Mouse (Mus musculus) urinary bladder, postnatal 25 days (tissue): ENCODE measurements at regions not wholly inside any gene's neighbourhood (a gene's known extent, or its start where the extent isn't known, plus 50 kb on each side); places are given as distances from the start of the nearest gene placed in this dataset.

Source experiments
- DNase-seq: peaks from one replicate; pipeline ENCODE4 v3.0.0; 2022; ENCODE audit warnings: low spot score

DNA sequence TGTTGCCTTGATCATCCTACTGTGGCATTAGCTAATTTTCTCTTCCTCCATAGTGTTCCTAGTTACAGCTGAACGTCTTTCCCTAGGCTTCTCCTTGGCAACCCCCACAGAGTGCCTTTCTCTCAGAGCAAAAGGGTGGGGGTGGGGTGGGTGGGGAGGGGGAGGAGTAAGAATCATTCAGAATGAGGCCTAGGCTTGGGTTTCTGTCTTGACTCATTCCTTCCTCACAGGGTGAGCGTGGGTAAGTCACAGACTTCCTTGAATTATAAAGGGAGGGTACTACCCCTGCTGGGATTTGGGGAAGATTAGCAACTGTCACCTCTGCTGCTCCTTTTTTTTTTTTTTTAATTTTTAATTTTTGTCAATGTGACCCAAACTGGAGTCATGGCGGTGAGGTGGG, 114.5 kb downstream of the Dhx35 start:
- DNase-seq, result no peak

- no peak for DNase-seq
Observed at GRCm38 (mm10) chr2:158910325-158910724, 115.7 kb downstream of the Dhx35 start.

GRCm38 (mm10) chr2:158911191-158911590, 116.6 kb downstream of the Dhx35 start:
- no peak for DNase-seq

GRCm38 (mm10) chr2:158912631-158913258, 118.1 kb downstream of the Dhx35 start:
- DNase-seq, result peak; percentile 38

DNA sequence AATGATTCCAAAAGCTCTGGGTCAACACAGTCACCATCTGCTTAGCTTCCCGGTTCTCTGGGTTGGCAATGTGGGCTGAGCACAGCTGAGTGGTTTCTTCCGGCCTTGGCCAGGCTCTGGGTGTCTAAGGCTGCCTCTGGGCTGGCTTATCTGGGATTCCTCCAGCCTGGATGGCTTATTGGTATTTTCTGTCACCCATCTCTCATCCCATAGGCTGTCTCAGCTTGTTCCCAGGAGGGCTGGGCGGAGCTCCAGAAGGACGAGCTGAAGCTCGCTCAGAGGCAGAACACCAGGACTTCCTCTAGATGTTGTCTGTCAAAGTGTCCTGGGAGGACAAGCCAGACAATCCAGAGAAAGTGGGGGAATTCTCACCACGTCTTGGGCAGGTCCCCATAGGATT, 122.8 kb downstream of the Dhx35 start:
- no peak for DNase-seq

DNA sequence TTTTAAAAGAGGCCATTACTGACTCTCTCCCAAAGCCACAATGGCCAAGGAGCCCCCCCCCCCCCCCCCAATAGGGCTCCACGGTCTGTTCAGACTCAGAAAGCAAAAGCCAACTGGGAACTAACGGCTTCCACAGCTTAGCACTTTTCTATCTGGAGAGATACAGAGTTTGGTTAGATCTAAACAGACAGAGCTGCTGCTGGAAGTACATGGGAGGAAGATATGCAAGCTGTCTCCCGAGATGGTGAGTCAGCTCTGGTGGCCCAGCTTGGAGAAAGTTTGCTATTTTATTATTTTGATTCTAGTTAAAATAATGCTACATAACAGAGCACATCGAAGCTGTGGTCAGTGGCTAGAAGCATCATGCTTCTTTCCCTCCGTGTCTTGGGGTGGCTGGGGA, 123.7 kb downstream of the Dhx35 start:
- no peak for DNase-seq

DNA sequence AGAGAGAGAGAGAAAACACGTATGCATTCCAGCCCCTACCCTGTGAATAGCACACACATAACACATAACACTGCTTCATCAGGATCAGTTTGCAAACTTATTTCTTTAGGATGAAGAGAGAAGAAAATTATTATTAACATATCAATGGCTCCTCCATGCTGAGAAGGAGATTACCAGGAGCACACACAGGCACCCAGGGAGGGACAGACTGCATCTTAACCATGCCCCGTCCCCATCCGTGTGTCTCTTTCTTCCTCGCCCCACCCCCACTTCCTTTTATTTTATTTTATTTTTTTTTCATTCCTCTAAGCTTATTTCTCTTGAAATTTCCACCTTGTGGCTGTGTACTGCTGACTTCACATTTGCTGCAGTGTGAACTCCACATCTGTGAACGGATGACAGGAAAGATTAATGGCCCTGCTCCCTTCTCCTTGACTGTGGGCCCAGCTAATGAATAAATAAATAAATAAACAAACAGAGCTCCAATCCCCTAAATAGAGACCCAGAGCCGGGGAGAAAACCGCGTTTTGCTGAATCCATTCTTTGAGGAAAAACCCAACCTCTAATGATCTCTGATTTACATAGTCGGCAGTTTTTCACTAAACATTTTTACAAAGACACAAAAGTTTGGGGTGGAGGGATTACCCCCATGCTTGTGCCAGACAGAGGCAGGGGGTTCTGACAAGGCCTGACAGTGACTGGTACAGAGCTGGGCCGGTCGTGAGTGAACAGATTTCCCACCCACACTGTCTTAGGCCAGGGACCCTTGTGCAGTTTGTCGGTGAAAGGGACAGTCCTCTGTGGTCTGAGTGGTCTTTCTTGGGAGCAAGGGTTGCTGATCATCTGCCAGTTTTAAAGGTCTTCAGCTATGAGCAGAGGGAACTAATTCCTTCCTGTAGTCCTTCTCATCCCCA, 127.0 kb downstream of the Dhx35 start:
- DNase-seq, result no peak

DNA sequence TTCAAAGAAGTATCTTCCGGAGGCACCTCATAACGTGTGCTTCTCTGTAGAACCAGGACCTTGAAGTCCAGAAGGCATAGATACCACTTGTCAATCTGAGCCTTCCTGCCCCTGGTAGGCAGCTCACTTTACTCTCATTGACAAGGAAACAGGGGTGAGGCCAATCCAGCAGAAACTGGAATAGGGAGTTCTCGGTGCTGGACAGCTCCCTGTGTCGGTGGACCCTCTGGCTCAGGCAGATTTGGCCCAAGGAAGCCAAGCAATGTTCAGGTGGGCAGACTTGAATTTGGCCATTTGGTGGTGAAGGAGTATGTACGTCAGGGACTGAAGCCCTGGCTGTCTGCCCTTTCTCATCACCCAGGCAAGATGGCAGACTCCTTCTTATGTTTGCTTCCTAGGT, 128.2 kb downstream of the Dhx35 start:
- DNase-seq, result no peak

DNA sequence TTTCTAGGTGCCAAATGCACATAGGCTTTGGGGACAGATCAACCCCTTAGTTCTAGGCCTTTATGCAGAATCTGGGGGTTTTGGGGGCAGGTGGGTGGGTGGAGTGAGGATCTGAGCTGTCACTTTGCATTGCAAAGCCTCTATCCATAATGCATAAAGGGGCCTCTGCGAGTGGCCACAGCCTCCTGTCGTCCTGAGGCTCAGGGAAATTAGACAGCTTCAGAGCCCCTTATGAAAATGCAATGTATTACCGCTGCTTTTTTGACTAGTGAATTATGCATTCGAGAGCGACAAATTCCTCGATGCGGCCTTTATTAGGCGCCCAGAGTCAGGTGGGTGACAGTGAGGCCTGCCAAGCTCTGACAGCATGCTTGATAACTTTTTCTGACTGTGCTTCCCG, 134.9 kb downstream of the Dhx35 start:
- no peak for DNase-seq

- DNase-seq, result no peak
Observed at GRCm38 (mm10) chr2:158937948-158938565, 143.4 kb downstream of the Dhx35 start.

DNA sequence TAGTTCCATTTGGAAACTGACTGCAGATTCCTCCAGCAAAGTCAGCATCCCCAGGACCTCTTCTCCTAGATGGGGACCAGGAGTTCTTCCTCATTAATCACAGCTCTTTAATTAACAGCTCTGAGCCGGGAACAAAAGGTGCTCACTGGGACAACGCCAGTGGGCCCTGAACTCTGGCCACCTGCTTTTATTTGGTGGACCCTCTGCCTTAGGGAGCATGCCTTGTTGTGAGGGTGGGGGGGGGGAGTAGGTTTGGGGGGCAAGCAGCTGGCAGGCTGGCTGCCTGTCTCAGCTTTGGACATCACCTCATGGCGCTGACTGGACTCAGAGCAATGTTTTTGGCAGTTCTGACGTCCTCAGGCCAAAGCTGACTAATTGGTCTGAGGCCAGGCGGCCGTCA, 154.8 kb downstream of the Dhx35 start:
- no peak for DNase-seq

GRCm38 (mm10) chr2:158951061-158951460, 156.5 kb downstream of the Dhx35 start:
- DNase-seq, result no peak

GRCm38 (mm10) chr2:158956888-158957287, 162.3 kb downstream of the Dhx35 start:
- no peak for DNase-seq

DNA sequence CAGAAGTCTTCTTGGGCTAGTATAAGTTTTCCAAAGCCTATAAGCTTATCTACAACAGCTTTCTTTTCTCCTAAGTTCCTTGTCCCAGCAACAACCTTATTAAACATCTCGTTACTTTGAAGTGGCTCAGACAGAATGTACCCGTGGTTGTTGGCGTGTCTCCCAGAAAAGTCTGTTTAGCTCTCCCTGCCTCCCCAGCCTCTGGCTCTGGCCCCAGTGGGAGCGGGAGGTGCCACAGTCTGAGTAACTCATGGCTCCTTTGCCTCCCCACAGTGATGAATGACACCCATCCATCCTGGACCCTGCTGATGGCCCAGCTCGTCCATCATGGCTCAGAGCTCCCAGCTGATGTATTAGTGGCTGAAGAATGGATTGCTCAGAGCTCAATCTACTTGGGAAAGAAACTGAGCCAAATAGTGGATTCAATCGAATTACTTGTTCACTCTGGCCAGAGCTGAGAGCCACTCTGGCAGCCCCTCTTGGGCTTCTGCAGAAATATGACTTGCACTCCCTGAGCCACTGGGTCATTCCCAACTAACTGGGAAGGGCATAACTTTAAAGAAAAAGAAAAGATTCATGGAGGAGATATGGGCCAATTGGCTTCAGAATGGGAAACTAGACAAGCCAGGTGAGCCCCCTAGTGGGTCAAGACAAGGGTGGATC, 170.5 kb downstream of the Dhx35 start:
- no peak for DNase-seq

DNA sequence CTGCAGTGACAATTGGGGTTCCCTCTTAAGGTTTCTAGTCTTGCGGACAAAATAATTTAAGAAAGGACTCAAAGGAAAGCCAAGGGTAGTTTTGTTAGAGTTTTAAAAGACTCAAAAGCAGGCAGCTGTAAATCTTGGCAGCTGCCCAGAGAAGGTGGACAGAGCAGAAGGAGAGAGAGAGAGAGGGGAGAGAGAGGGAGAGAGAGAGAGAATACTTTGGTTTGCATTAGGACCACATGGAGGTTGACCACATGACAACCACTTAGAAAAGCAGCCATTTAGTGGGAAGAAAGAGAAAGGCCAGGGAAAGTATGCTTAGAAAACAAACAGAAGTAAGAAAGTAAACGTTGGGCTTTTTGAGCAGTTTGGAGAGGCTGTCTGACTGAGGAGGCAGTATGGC, 177.6 kb downstream of the Dhx35 start:
- no peak for DNase-seq

DNA sequence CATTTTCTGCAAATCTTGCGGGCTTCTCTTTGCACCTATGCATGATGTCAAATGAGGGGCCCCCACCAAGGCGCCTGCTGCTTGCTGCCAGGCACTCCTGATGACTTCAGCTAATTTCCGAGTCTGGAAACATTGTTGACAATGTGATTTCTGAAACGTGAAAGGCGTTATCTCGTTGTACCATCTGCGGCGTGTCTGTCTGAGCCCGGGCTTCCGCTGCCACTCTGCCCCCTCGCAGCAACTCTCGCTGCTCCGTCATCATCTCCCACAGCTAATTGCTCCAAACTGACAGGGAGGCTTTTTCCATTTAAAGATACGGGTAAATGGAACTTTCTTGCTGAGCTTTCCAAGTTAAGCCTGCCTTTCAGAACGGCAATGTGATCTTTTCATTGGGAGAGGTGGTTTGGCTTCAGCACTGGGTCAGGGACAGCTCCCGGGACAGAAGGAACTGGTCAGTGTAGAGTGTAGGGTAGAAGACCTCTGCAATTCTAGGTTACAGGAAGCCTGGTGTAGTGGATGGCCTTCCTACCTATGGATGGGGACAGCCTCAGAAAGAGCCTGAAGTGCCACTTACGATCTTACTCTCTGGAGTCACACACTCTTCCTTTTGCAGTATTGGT, 191.0 kb downstream of the Dhx35 start:
- peak; percentile 7 for DNase-seq

DNA sequence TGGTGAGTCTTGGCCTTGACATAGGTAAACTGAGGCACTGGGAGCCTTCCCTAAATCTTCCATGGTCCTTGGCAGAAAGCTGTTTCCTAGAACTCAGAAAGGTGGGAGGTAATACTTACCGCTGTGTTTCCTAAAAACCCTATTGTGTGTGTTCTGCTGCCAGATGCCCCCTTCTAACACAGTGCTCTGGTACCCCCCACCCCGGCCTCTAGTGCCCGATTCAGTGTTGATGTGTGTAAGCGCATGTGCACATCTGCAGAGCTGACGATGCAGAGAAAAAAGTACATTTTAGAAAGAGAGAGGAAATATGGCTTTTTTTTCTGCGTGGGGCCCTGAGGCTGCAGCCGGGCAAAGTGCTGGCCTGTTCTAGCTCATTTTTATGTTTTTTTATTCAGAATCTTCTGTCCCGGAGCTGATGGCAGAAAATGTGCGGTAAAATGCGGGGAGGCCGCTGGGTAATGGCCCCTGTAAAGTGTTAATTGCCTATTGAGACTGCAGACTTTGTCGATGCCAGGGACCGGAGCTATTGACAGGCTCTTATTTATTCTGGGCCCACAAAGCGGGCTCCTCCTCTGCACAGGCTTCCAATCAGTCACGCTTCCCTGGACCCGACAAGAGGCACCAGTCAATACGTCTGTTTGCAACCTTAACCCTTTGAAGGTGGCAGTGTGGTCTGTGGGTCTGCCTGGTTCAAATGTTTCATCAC, 208.0 kb downstream of the Dhx35 start:
- no peak for DNase-seq

GRCm38 (mm10) chr2:159003187-159003497, 208.5 kb downstream of the Dhx35 start:
- DNase-seq, result no peak

DNA sequence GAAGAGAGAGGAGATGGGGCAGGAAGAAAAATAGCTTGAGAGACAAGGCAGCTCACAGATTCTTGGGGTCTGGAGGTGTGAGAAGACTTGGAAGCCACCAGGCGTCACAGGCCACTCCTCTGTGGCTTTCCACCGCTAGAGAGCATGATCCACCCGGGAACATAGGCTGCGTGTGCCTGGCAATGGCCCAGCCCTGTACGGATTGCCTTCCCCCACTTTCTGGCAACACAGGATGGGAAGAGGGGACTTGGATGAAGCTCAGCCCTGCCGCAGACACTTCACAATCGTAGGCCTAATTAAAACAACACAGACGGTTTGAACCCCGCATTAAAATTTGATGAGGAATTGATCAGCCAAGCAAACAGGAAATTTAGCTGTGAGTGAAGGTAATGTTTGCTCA, 209.8 kb downstream of the Dhx35 start:
- no peak for DNase-seq

GRCm38 (mm10) chr2:159012725-159013124, 218.1 kb downstream of the Dhx35 start:
- DNase-seq, result no peak

- no peak for DNase-seq
Observed at GRCm38 (mm10) chr2:159014553-159014952, 219.9 kb downstream of the Dhx35 start.
